Mouse (Mus musculus) induced T-regulatory cell, adult 2 months (primary cell): ENCODE measurements around the gene Ints6l.
"Not testable (repeated sequence)": the region's sequence is repeated elsewhere in the genome, so short reads cannot be mapped to it uniquely, and the experiment has no call there.

Experiments used
- DNase-seq: peaks from one replicate; pipeline ENCODE4 v3.0.0-alpha.2; 2012; ENCODE audit warnings: low read depth

Gene Ints6l

GRCm38 (mm10) chrX:56524442-56524841 is 69.8 kb downstream of the Ints6l start, which contains the start of gene Gm10477:
TSS of gene Gm10477 (plus strand) at chrX:56524742.
- DNase-seq: not testable (repeated sequence)

DNA sequence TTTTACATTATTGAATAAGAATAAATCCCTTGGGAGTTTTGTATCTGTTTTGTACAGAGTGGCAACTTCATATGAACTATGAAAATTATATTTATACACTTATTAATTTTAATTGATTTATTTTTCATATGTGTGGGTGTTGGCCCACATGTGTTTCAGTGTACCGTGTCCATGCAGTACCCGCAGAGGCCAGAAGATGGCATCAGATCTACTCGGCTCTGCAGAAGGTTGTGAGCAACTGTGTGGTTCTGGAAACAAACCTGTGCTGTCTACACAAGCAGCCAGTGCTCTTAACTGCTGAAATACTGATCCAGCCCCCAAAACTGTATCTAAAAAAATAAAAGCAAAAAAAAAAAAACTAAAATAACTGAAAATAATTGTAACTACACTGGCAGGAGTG is 76.6 kb downstream of the Ints6l start:
- DNase-seq: peak; percentile 55

DNA sequence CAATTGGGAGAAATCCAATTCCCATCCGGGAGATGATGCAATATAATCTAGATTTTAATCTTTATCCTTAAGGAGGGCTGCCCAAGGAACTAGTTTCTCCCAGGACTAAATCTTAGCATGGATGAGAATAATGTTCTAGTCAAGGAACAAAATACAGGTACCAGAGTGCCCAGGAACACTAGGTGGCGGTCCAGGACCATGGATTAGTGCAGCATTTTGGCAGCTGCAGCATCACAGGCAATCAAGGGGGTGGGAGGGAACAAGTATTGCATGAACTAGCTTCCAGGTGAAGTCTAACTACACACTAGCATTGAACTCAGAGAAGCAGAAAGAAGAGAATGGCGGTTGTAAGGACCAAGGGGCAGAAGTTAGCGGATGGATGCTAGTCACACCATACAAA is 82.5 kb downstream of the Ints6l start:
- peak; percentile 9 for DNase-seq

- DNase-seq: no peak
These were observed 94.8 kb downstream of the Ints6l start, which contains the start of gene Gm648 for GRCm38 (mm10) chrX:56549506-56549905. TSS of gene Gm648 (minus strand) at chrX:56549606.

GRCm38 (mm10) chrX:56553584-56553983 is 98.9 kb downstream of the Ints6l start:
- no peak for DNase-seq
